Mouse (Mus musculus): ENCODE measurements around the gene Olfr1392. TPM values are rescaled to one million over a fixed set of nuclear protein-coding genes. Genes with fewer than 3 reads are reported as not detected.

Gene Olfr1392
- polyA plus RNA-seq, 1 experiment from 2014 or later = not detected

- Histone ChIP-seq H3K4me1 (no peaks in the 10 kb centered on the region), H3K27me3 (replicated peaks) (no peaks in the 10 kb centered on the region), H3K27ac (no peak overlapping the region), H3K9ac (no peak overlapping the region), H3K36me3 (no peaks in the 10 kb centered on the region), H3K4me2 (no peak overlapping the region), H3K9me3 (replicated peaks) (no peaks in the 10 kb centered on the region), H3K4me3 (no peak overlapping the region)
- no peak for ATAC-seq
- WGBS (ENCODE audit: insufficient replicate concordance) = 22% methylated on average over 4 of the region's 4 CpGs
These were observed 52.2 kb downstream of the Olfr1392 start for GRCm38 (mm10) chr11:49337150-49337832.

Other genes starting within 250 kb of the Olfr1392 start
- gene 9930111J21Rik2, start 234.0 kb upstream of the Olfr1392 start, polyA plus RNA-seq (2016; fragmentation: Nextera tagmentation; extraction: Ambion mirVana) = 0.71 and 0.88 TPM in 2 replicates
- gene Tgtp2, start 221.1 kb upstream of the Olfr1392 start, polyA plus RNA-seq (2016; fragmentation: Nextera tagmentation; extraction: Ambion mirVana) = 0.12 and 0.15 TPM in 2 replicates
- 7.0 and 7.2 TPM in 2 replicates for gene Ifi47, start 208.7 kb upstream of the Olfr1392 start, polyA plus RNA-seq (2016; fragmentation: Nextera tagmentation; extraction: Ambion mirVana)
- gene Olfr1396, start 170.4 kb upstream of the Olfr1392 start, polyA plus RNA-seq (2016; fragmentation: Nextera tagmentation; extraction: Ambion mirVana) = not detected in 2 replicates
- gene Olfr1395, start 143.0 kb upstream of the Olfr1392 start, polyA plus RNA-seq (2016; fragmentation: Nextera tagmentation; extraction: Ambion mirVana) = not detected in 2 replicates
- gene Olfr1394, start 130.9 kb upstream of the Olfr1392 start, polyA plus RNA-seq (2016; fragmentation: Nextera tagmentation; extraction: Ambion mirVana) = not detected in 2 replicates
- 1.6 and 2.0 TPM in 2 replicates for gene Btnl9, start 98.1 kb upstream of the Olfr1392 start, polyA plus RNA-seq (2016; fragmentation: Nextera tagmentation; extraction: Ambion mirVana)
- 16.2 and 16.6 TPM in 2 replicates for gene Zfp62, start 82.0 kb upstream of the Olfr1392 start, polyA plus RNA-seq (2016; fragmentation: Nextera tagmentation; extraction: Ambion mirVana)
- gene Mgat1, start 41.1 kb upstream of the Olfr1392 start, polyA plus RNA-seq (2016; fragmentation: Nextera tagmentation; extraction: Ambion mirVana) = 35.4 and 35.7 TPM in 2 replicates
- gene Olfr1393, start 7.0 kb upstream of the Olfr1392 start, polyA plus RNA-seq (2016; fragmentation: Nextera tagmentation; extraction: Ambion mirVana) = 0.05 and 0.10 TPM in 2 replicates
- gene Olfr10, start 19.5 kb downstream of the Olfr1392 start, polyA plus RNA-seq (2016; fragmentation: Nextera tagmentation; extraction: Ambion mirVana) = not detected in 2 replicates
- gene Olfr1391, start 37.5 kb downstream of the Olfr1392 start, polyA plus RNA-seq (2016; fragmentation: Nextera tagmentation; extraction: Ambion mirVana) = not detected in 2 replicates
- gene Olfr1390, start 49.9 kb downstream of the Olfr1392 start, polyA plus RNA-seq (2016; fragmentation: Nextera tagmentation; extraction: Ambion mirVana) = not detected in 2 replicates
- not detected in 2 replicates for gene Olfr1389, start 137.8 kb downstream of the Olfr1392 start, polyA plus RNA-seq (2016; fragmentation: Nextera tagmentation; extraction: Ambion mirVana)
- 0.07 and 0.11 TPM in 2 replicates for gene Olfr1388, start 151.3 kb downstream of the Olfr1392 start, polyA plus RNA-seq (2016; fragmentation: Nextera tagmentation; extraction: Ambion mirVana)
- gene Olfr1387, start 170.1 kb downstream of the Olfr1392 start, polyA plus RNA-seq (2016; fragmentation: Nextera tagmentation; extraction: Ambion mirVana) = not detected in 2 replicates
- not detected in 2 replicates for gene Olfr1386, start 179.8 kb downstream of the Olfr1392 start, polyA plus RNA-seq (2016; fragmentation: Nextera tagmentation; extraction: Ambion mirVana)
- not detected in 2 replicates for gene Olfr1385, start 203.8 kb downstream of the Olfr1392 start, polyA plus RNA-seq (2016; fragmentation: Nextera tagmentation; extraction: Ambion mirVana)
- gene Olfr1384, start 221.4 kb downstream of the Olfr1392 start, polyA plus RNA-seq (2016; fragmentation: Nextera tagmentation; extraction: Ambion mirVana) = not detected in 2 replicates
- gene Olfr1383, start 234.4 kb downstream of the Olfr1392 start, polyA plus RNA-seq (2016; fragmentation: Nextera tagmentation; extraction: Ambion mirVana) = not detected in 2 replicates
- gene Olfr1382, start 243.0 kb downstream of the Olfr1392 start, polyA plus RNA-seq (2016; fragmentation: Nextera tagmentation; extraction: Ambion mirVana) = not detected in 2 replicates

Data from liver, embryonic 12.5 days (tissue).